Mouse (Mus musculus) ES-E14 (cell line): ENCODE measurements around the gene Myo15b.

Source experiments
- MAFK ChIP-seq: IDR thresholded peaks from 2 replicates; pipeline ENCODE4 v1.6.1; 2014; ENCODE audit warnings: mild to moderate bottlenecking, low read depth, low read length, inconsistent platforms; ENCODE audit not compliant: insufficient read depth
- ZNF384 ChIP-seq: IDR thresholded peaks from 2 replicates; pipeline ENCODE4 v1.6.1; 2012; ENCODE audit warnings: low read depth, low read length, inconsistent platforms

- TF ChIP-seq ZNF384 (no peak), MAFK (no peak)
Measured at GRCm38 (mm10) chr11:115931235-115931634, 73.0 kb downstream of the Myo15b start.
